Mouse (Mus musculus) adipocyte (in vitro differentiated cells): ENCODE data around the gene Olfr437.
"Not testable (repeated sequence)": the region's sequence is repeated elsewhere in the genome, so short reads cannot be mapped to it uniquely, and the experiment has no call there.

Experiments
- DNase-seq: peaks from one replicate; pipeline ENCODE4 v3.0.0-alpha.2; 2016; ENCODE audit warnings: low spot score

The Olfr437 gene

DNA sequence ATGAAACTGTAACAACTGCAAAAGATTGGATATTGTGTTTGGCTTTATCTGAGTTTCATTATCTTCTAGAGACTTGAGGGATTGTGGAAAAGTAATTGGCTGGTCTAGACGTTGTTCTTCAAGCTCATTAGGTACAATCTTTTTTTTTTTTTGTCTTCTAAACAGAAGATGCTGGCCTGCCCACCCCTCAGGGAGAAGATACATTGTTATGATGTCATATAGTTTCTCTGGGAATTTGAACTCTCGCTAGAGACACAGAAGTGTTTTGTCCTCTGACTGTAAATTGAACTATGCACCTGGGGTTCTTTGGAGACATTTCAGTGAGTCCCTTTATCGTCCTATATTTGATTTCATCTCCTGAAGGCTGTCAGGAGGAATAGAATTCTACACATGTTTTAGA lies at the start of gene Olfr437:
Gene Olfr437 (plus strand): TSS at position 301 of the 400 bp plus-strand sequence.
- no peak for DNase-seq

DNA sequence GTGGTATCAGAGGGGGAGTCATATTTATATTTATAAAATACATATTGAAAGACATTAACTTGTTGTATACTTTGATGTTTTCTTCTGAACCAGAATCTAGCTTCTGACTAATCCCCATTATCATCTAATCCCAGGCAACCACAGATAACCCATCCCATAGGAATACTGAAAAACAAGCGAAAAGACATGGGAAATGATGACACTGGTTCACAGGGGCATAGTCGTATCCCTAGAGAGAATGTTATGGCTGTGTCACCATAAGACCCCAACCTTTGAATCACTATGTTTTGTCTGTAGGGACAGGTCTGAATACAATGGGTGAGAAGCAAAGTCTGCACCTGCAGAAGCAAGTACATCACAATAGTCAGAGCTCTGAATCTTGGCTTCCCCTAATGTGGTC lies 16.8 kb upstream of the Olfr437 start, which contains the start of gene Olfr237-ps1:
Gene Olfr237-ps1 (plus strand): TSS at position 301 of the 400 bp plus-strand sequence.
- DNase-seq: not testable (repeated sequence)

DNA sequence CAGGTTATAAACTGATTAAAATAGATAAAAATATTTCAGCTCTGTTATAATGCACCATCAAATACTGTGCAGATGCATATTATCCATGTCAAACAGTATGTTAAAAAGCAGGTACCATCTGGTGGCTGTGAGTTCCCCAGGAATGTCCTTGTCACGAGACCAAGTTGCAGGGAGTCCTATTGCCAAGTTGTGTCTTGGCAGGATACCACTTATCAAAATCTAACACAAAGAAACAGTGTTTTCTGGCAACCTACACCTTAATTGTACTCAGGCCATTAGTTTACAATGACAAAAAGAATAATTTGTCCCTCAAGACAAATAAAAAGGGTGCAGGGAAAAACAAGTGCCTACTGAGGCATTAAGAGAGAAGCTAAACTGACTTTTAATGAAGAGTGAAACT lies 3.6 kb upstream of the Olfr437 start:
- DNase-seq: no peak

DNA sequence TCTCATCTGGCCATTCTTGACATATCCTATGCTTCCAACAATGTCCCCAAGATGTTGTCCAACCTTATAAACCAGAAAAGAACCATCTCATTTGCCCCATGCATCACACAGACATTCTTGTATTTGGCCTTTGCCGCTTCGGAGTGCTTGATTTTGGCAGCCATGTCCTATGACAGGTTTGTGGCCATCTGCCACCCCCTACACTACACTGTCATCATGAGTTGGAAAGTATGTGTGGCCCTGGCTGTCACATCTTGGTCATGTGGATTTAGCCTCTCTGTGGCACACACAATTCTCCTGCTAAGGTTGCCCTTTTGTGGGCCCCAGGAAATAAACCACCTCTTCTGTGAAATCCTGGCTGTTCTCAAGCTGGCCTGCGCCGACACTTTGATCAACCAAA lies 4.2 kb downstream of the Olfr437 start:
- DNase-seq: no peak

DNA sequence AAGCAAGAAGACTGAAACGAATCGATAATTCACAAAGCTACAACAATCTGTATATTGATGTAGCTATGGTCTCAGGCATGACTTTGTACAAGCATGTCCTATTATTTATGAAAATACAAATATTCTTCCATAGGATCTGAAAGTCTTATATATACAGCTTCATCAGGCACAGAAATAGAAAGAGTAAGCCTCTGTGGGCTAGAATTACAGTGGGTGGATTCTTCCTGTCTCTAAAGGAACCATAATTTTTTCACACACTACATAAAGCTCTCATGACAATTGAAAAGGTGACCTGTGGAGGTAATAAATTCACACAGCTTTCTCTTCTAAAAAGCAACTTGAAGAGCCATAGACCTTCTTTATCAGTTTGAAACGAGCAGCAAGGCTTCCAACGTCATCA lies 8.8 kb downstream of the Olfr437 start, which contains the start of gene Olfr13:
Gene Olfr13 (plus strand): TSS at position 301 of the 400 bp plus-strand sequence.
- no peak for DNase-seq

DNA sequence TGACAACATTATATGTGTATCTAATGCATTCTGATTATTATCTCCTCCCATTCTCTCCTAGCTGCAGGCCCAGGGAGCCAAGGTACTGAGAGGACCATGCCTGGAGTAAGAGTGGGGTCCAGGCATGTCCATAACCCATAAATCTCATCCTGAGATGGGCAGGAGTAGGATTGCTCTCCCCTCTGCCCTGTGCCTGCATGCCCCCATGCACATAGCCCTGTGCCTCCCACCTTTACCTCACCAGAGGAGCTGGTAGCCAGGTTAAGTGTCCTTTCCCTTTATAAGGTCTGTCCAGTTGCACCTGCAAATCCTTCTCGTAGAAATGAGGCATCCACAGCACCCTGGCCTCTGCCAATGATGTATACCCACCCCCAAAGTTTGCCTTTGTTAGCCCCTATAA lies 15.0 kb downstream of the Olfr437 start:
- no peak for DNase-seq

DNA sequence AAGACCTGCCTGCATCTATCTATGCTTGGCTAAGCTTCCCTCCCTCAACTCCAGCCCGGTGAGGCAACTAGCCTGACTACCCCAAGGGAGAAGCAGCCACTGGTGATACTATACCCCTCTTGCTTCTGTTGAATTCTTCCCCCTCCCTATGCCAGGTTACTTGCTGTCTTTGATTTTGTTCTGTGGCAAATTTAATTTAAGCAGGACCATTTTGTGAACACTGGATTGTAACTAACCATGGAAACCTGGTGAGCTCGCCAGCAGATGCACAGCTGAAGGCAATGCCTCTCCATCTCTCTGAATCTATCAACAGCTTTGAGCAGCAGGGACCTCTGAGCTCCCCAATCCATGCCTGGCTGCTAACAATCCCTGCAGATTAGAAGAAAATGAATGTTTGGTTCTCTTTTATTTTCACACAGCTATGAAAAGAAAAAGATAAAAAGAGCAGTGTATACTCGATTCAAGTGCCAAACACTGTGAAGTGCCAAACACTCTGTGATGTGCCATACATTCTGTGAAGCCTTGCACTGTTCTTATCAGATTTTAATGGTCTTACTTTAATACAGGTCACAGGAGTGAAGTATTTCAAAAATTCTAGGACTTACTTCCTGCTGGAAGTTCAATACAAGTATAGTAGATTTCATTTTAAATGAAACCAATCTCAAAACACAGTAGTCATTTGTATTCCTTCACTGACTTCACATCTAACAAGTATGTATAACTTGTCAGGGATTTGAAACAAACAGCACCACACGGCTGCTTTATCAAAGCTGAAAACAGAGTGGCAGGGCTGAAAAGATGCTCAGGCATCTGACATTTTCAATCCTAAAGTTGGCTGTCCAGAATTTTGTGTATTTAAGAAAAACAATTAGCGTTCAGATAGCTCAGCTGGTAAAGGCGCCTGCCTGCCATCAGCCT lies 15.8 kb downstream of the Olfr437 start:
- no peak for DNase-seq

DNA sequence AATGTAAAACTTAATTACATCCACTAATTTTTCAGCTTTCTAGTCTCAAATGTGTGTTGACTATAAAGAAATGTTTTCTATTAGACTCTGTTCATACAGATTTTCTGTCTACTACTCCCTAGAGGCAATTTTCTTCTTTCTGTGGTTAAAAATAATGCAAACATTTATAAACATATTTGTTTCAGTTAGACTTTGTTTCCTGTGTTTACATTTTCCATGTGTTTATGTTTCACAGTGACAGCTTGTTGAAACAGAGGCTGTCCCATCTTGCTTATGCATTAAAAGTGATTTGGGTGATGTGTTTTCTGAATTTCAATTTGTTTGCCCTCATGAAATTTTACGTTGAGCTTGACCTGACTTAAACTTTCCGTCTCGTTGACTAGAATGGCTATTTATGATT lies 27.9 kb downstream of the Olfr437 start:
- DNase-seq: no peak

DNA sequence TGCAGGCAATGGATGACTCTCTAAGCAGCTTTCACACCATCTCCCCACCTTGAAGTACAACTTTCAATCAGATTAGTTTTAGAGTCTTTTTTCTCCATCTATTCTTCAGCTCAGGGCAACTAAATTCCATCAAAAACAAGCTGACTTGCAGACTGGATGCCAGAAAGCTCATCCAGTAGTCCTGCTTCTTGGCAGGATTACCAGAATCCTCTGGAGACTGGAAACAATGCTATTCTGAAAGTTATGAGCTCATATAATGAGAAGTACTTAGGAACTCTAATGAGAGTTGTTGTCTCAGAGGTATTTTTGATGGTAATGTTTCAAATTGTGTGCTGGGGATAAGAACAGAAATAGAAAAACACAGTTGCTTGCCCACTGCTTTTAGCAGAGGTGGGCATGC lies 33.7 kb downstream of the Olfr437 start, which contains the start of gene Olfr435:
Gene Olfr435 (plus strand): TSS at position 366 of the 400 bp plus-strand sequence.
- peak; percentile 29 for DNase-seq

DNA sequence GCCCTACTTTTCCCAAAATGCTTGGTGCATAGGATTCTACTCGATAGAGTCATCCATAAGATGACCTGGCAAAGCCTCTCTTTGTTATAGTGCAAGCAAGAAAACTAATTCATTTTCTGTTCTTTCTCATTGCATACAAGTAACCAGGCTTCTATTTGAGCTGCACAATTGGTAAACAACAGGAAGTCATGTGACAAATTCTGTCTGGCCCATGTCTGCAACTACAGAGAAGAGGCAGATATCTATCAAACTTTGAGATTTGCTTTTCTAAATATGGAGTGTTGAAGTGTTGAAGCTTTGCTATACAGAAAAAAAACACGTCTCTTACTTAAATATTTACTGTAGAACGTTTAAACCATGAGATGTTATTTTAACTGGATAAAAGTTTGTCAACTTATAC lies 35.0 kb downstream of the Olfr437 start:
- DNase-seq: no peak

DNA sequence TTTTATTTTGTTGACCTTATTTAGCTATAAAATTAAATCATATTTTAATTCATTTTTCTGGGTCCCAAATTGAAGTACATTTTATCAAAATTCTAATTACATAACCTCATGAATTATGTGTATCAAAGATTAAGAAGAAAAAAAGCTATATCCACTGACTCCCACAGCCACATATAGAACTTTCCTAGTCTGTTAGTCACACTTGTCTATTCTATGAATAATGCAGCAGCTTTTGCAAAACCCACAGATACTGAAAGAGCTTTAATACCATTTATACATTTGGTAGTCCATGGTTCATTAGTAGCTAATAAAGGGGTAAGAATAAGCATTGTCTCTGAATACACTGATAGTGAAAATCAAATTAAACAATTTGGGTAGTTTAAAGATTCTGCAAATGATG lies 39.7 kb downstream of the Olfr437 start:
- no peak for DNase-seq

DNA sequence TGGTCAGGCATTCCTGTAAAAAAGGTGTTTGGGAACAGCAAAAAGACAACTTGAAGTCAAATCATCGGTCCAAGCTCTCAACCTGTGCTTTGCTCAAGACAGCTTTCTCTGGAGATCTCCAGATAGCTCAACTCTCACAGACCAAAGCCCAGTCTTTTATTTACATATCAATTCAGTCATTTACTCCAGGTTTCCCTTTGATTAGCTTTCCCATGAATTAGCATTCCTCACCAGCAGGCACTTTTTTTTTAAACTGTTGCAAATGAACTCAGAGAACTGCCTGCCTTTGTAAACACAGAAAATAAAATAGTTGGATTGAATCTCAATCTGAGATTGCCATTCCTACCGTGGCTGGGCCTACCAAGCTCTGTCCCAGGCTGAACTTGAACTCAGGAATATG lies 42.3 kb downstream of the Olfr437 start:
- DNase-seq: no peak

DNA sequence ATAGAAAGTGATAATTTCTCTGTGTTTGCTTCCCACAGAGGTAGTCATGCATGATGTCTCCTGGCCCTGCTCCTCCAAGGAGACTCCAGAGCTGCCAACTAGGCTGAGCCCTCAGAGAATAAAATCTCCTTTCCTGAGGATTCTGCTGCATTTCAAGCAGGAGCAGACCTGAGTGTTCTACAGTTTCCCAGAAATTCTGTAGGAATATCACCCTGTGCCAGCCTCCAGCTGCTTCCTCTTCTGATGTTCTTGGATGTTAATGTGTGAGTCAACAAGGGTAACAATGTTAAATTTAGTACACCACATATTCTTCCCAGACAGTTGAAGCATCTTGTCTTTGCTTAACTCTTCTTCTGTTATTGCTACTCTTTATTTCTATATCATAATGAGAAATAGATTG lies 49.8 kb downstream of the Olfr437 start, which contains the start of gene Olfr434:
Gene Olfr434 (plus strand): TSS at position 149 of the 400 bp plus-strand sequence.
- not testable (repeated sequence) for DNase-seq
